Mouse (Mus musculus) lung, adult 2 months (tissue): Measurements from ENCODE around the gene Fam214b.

ENCODE experiments used
- CTCF ChIP-seq: fragments of 200-500 bp; IDR thresholded peaks from 2 replicates; pipeline ENCODE4 v1.5.1; 2011; ENCODE audit warnings: mild to moderate bottlenecking, low read length, control low read depth; ENCODE audit not compliant: insufficient read depth
- POLR2A ChIP-seq: fragments of 200-500 bp; IDR thresholded peaks from 2 replicates; pipeline ENCODE4 v1.6.1; 2011; ENCODE audit warnings: low read depth, mild to moderate bottlenecking, control low read depth, low read length, borderline replicate concordance; ENCODE audit errors: extremely low read depth

GRCm38 (mm10) chr4:43019176-43019575, 26.8 kb downstream of the Fam214b start:
- TF ChIP-seq CTCF, result no peak
- no peak for TF ChIP-seq POLR2A
